Mouse (Mus musculus) CD4-positive, CD25-positive, alpha-beta regulatory T cell, adult 4 months (primary cell): ENCODE results near the gene Gm2174. TPM values are rescaled to one million over a fixed set of nuclear protein-coding genes. Genes with fewer than 3 reads are reported as not detected.

Source experiments
- polyA plus RNA-seq, 2 experiments: library from polyadenylated mRNA; unstranded; fragments of 100-300 nt; shearing (Covaris generic); gene quantifications; one replicate each; pipeline ENCODE4 v1.2.1; 2017

The Gm2174 gene
- polyA plus RNA-seq, 2 experiments from 2014 or later = 15.0 TPM; not detected in 1

Other genes starting within 250 kb of the Gm2174 start
- gene Gm773, start 235.1 kb upstream of the Gm2174 start, polyA plus RNA-seq = not detected
- gene Zfp449, start 101.6 kb upstream of the Gm2174 start, polyA plus RNA-seq = 1 to 10 TPM; 1.3 to 1.9 TPM
- gene Smim10l2a, start 73.4 kb upstream of the Gm2174 start, polyA plus RNA-seq = 1 to 10 TPM; 2.7 to 5.5 TPM
- gene Ints6l, start 6.9 kb downstream of the Gm2174 start, polyA plus RNA-seq = 10 to 100 TPM; 24.7 to 33.4 TPM
- gene Gm10477, start 76.8 kb downstream of the Gm2174 start, polyA plus RNA-seq = not detected
- gene Gm648, start 101.6 kb downstream of the Gm2174 start, polyA plus RNA-seq = not detected
- gene Mmgt1, start 150.1 kb downstream of the Gm2174 start, polyA plus RNA-seq = 1 to 10 TPM; 8.9 to 9.5 TPM
- 1 to 10 TPM; 7.3 to 9.3 TPM for gene Slc9a6, start 161.8 kb downstream of the Gm2174 start, polyA plus RNA-seq